ENCODE assay signal across 31 mouse cellular contexts in genomic region chr2:75963211-75963840, GRCm38 (mm10). TPM values are rescaled to one million over a fixed set of nuclear protein-coding genes. Genes with fewer than 3 reads are reported as not detected.
A peak's percentile ranks its signal among the peaks of the same experiment; 100 is the strongest.
DNase-seq lines count a peak whose midpoint lies in the region; ATAC-seq and TF ChIP-seq lines count a peak whose summit lies in the region.
"Had no signal": no experiment of that assay in that cellular context is flagged by ENCODE, and none has a peak within 500 bp of the region (broad histone marks: within the 10 kb centered on the region; RNA-seq: fewer than 3 reads in every experiment).

No protein-coding gene starts in this region.

- 74% methylated on average over 10 of the region's 10 CpGs for WGBS in heart, embryonic 13.5 days
- WGBS in heart, adult 2 months: 82% methylated on average over 10 of the region's 10 CpGs

- H3K9me3 ChIP-seq in heart, embryonic 13.5 days: no peaks in the 10 kb centered on the region
- H3K9me3 ChIP-seq: embryonic facial prominence, embryonic 12.5 days; hindbrain, embryonic 10.5 days; hindbrain, embryonic 15.5 days; liver, embryonic 12.5 days; megakaryocyte, embryonic 14.5 days; neural tube, embryonic 13.5 days; stomach, embryonic 15.5 days had no signal

- TF ChIP-seq POLR2A in heart, adult 2 months (IDR thresholded peaks at IDR 0.05; ENCODE audit: insufficient read depth, low read depth, low read length): no peak

- peaks cover 51% of the 10 kb centered on the region for H3K4me1 ChIP-seq in heart, embryonic 13.5 days
- H3K4me1 ChIP-seq in heart, adult 2 months (ENCODE audit: control insufficient read depth, insufficient read depth, low read length): peaks cover 9% of the 10 kb centered on the region

- DNase-seq in embryo, embryonic 10 days (ENCODE audit: low spot score): peak; percentile 42
- DNase-seq in embryo, embryonic 11 days: no peak
- DNase-seq in heart, adult 2 months: no peak
- DNase-seq in retina, postnatal 1 day: peak; percentile 5
- DNase-seq in retina, embryonic 14.5 days (ENCODE audit: low spot score): no peak
- DNase-seq in frontal cortex, adult 2 months (ENCODE audit: extremely low spot score in 1 of 2, low spot score in 1 of 2): no peak
- DNase-seq: adrenal gland, postnatal 25 days; cerebellum, adult 11-12 months; cerebellum, adult 9-11 months; heart, postnatal 10 days; kidney, adult 18-20 months; kidney, postnatal 4 days; layer of hippocampus, postnatal 36 days; left cerebral cortex, postnatal 4 days; lung, adult 18-20 months; lung, postnatal 4 days; right cerebral cortex, postnatal 14 days had no signal

- no peak overlapping the region for H3K9ac ChIP-seq in heart, embryonic 13.5 days
- H3K9ac ChIP-seq in heart, adult 2 months (ENCODE audit: low read depth, low read length): no peak overlapping the region
- H3K9ac ChIP-seq: embryonic facial prominence, embryonic 12.5 days; hindbrain, embryonic 15.5 days; liver, embryonic 12.5 days; neural tube, embryonic 13.5 days; stomach, embryonic 15.5 days had no signal

- H3K27ac ChIP-seq in heart, embryonic 13.5 days (replicated peaks): 0 out of 2 replicates have a peak overlapping the region, but pooled peaks have one; percentile 1
- H3K27ac ChIP-seq in heart, adult 2 months: no peak overlapping the region
- H3K27ac ChIP-seq: embryonic facial prominence, embryonic 12.5 days; hindbrain, embryonic 10.5 days; hindbrain, embryonic 15.5 days; liver, embryonic 12.5 days; neural tube, embryonic 13.5 days; stomach, embryonic 15.5 days had no signal

- H3K36me3 ChIP-seq in heart, embryonic 13.5 days: no peaks in the 10 kb centered on the region
- H3K36me3 ChIP-seq in heart, adult 2 months (ENCODE audit: control insufficient read depth, insufficient read depth, low read length): no peaks in the 10 kb centered on the region
- H3K36me3 ChIP-seq: embryonic facial prominence, embryonic 12.5 days; hindbrain, embryonic 10.5 days; hindbrain, embryonic 15.5 days; liver, embryonic 12.5 days; neural tube, embryonic 13.5 days; stomach, embryonic 15.5 days had no signal

- TF ChIP-seq CTCF in heart, adult 2 months (IDR thresholded peaks at IDR 0.05): no peak

- no peak for TF ChIP-seq EP300 in heart, adult 2 months (IDR thresholded peaks at IDR 0.05; ENCODE audit: insufficient read depth, low read depth, low read length)

- intact Hi-C loops in heart, adult 2 months (cut with DNase I): loop anchor here (5.0 kb wide), 1 partner anchor 36 kb away; no protein-coding TSS in a partner anchor

- H3K27me3 ChIP-seq in heart, embryonic 13.5 days (replicated peaks): no peaks in the 10 kb centered on the region
- no peaks in the 10 kb centered on the region for H3K27me3 ChIP-seq in heart, adult 2 months (ENCODE audit: control insufficient read depth, insufficient read depth, low read length)
- H3K27me3 ChIP-seq: embryonic facial prominence, embryonic 12.5 days; hindbrain, embryonic 15.5 days; stomach, embryonic 15.5 days had no signal

- no peaks in the 10 kb centered on the region for H3K79me2 ChIP-seq in heart, adult 2 months (replicated peaks; ENCODE audit: control insufficient read depth, insufficient read depth, low read length)

- no peak overlapping the region for H3K4me2 ChIP-seq in heart, embryonic 13.5 days

- H3K4me3 ChIP-seq in heart, embryonic 13.5 days: no peak overlapping the region
- no peak overlapping the region for H3K4me3 ChIP-seq in heart, adult 2 months
- H3K4me3 ChIP-seq: embryonic facial prominence, embryonic 12.5 days; hindbrain, embryonic 10.5 days; hindbrain, embryonic 15.5 days; neural tube, embryonic 13.5 days; stomach, embryonic 15.5 days had no signal

- ATAC-seq in heart, embryonic 13.5 days (ENCODE audit: extremely low read depth, insufficient number of reproducible peaks, low FRiP score, low TSS enrichment): no peak
- no peak for ATAC-seq in CD4-positive, CD25-positive, alpha-beta regulatory T cell, adult 4 months
- ATAC-seq: forebrain, embryonic 16.5 days; inflammation-experienced regulatory T-cells, adult 6 months; lung, postnatal 0 days; Patski had no signal

RNA-seq across cellular contexts. Expression of gene Ttc30a2, which starts 14.6 kb away (rescaled TPM):
- polyA plus RNA-seq in heart, embryonic 13.5 days (2015; fragmentation: Nextera tagmentation; extraction: Ambion mirVana): 0.99 and 1.2 TPM in 2 replicates
- 1 to 10 TPM; 2.3 TPM for total RNA-seq in heart, adult 2 months (2021)
- 0.76 and 1.7 TPM in 2 replicates for polyA plus RNA-seq in heart, adult 2 months (2012; rRNA removed)
- polyA plus RNA-seq in frontal cortex, adult 2 months (2012; rRNA removed): 0.21 and 0.36 TPM in 2 replicates
- not detected for polyA plus RNA-seq in CD4-positive, CD25-positive, alpha-beta regulatory T cell, adult 4 months (2017; shearing (Covaris generic))
- total RNA-seq: MEL had no signal
- polyA plus RNA-seq: inflammation-experienced regulatory T-cells, adult 6 months; liver, embryonic 12.5 days had no signal

RNA-seq across cellular contexts. Expression of gene Ttc30a1, which starts 18.4 kb away (rescaled TPM):
- polyA plus RNA-seq in heart, embryonic 13.5 days (2015; fragmentation: Nextera tagmentation; extraction: Ambion mirVana): 5.5 and 5.6 TPM in 2 replicates
- total RNA-seq in heart, adult 2 months (2021): 1 to 10 TPM; 3.1 to 4.0 TPM
- polyA plus RNA-seq in heart, adult 2 months (2012; rRNA removed): 2.4 and 4.0 TPM in 2 replicates
- 3.2 and 3.6 TPM in 2 replicates for polyA plus RNA-seq in frontal cortex, adult 2 months (2012; rRNA removed)
- 1 to 10 TPM in 1 of 2 experiments, under 1 TPM in 1; 0.90 to 1.7 TPM for polyA plus RNA-seq in CD4-positive, CD25-positive, alpha-beta regulatory T cell, adult 4 months (2017; shearing (Covaris generic))
- total RNA-seq: MEL had no signal

RNA-seq across cellular contexts. Expression of gene Ttc30b, which starts 24.9 kb away (rescaled TPM):
- polyA plus RNA-seq in heart, embryonic 13.5 days (2015; fragmentation: Nextera tagmentation; extraction: Ambion mirVana): 8.6 and 10.6 TPM in 2 replicates
- 10 to 100 TPM; 13.2 to 17.5 TPM for total RNA-seq in heart, adult 2 months (2021)
- 11.1 and 17.2 TPM in 2 replicates for polyA plus RNA-seq in heart, adult 2 months (2012; rRNA removed)
- 11.0 and 12.0 TPM in 2 replicates for polyA plus RNA-seq in frontal cortex, adult 2 months (2012; rRNA removed)
- polyA plus RNA-seq in CD4-positive, CD25-positive, alpha-beta regulatory T cell, adult 4 months (2017; shearing (Covaris generic)): 1 to 10 TPM; 2.2 to 2.5 TPM
- total RNA-seq: MEL had no signal

Comparison
In these comparisons a context has a peak if more than half of its experiments do, and no peak if none do; other contexts are left out.
1. DNase-seq: peak in embryo, embryonic 10 days (single experiment) and retina, postnatal 1 day (single experiment); none in embryo, embryonic 11 days (single experiment), heart, adult 2 months (0 of 2), retina, embryonic 14.5 days (single experiment) and frontal cortex, adult 2 months (0 of 2).